Mouse (Mus musculus) lung, postnatal 10 days (tissue): ENCODE results near the gene Dppa5a.
"Not testable (repeated sequence)": the region's sequence is repeated elsewhere in the genome, so short reads cannot be mapped to it uniquely, and the experiment has no call there.

ENCODE experiments used
- DNase-seq: peaks from one replicate; pipeline ENCODE4 v3.0.0; 2021

The Dppa5a gene

GRCm38 (mm10) chr9:78364701-78365100 lies 3.3 kb downstream of the Dppa5a start:
- DNase-seq = no peak

GRCm38 (mm10) chr9:78363374-78363773 lies 4.6 kb downstream of the Dppa5a start:
- DNase-seq = no peak

GRCm38 (mm10) chr9:78360484-78360872 lies 7.5 kb downstream of the Dppa5a start:
- DNase-seq = no peak

- DNase-seq = no peak
Observed at GRCm38 (mm10) chr9:78359750-78360483, 8.1 kb downstream of the Dppa5a start.

- DNase-seq = peak; percentile 76
Observed at GRCm38 (mm10) chr9:78358053-78358452, 9.9 kb downstream of the Dppa5a start.

GRCm38 (mm10) chr9:78355611-78356010 lies 12.4 kb downstream of the Dppa5a start, which contains the start of gene Gsta2:
Gene Gsta2 (minus strand): TSS chr9:78355788.
- no peak for DNase-seq

- DNase-seq = no peak
Observed at GRCm38 (mm10) chr9:78354665-78355578, 13.1 kb downstream of the Dppa5a start.

GRCm38 (mm10) chr9:78351504-78352220 lies 16.3 kb downstream of the Dppa5a start:
- no peak for DNase-seq

- DNase-seq = not testable (repeated sequence)
Observed at GRCm38 (mm10) chr9:78350007-78350406, 18.0 kb downstream of the Dppa5a start.

- DNase-seq = not testable (repeated sequence)
Observed at GRCm38 (mm10) chr9:78349141-78349540, 18.8 kb downstream of the Dppa5a start.

GRCm38 (mm10) chr9:78348206-78349004 lies 19.6 kb downstream of the Dppa5a start:
- DNase-seq = not testable (repeated sequence)

GRCm38 (mm10) chr9:78347004-78347403 lies 21.0 kb downstream of the Dppa5a start:
- DNase-seq = no peak

GRCm38 (mm10) chr9:78345235-78345634 lies 22.7 kb downstream of the Dppa5a start:
- not testable (repeated sequence) for DNase-seq

- not testable (repeated sequence) for DNase-seq
Observed at GRCm38 (mm10) chr9:78343055-78343454, 24.9 kb downstream of the Dppa5a start.

- not testable (repeated sequence) for DNase-seq
Observed at GRCm38 (mm10) chr9:78342494-78342893, 25.5 kb downstream of the Dppa5a start.

- peak; percentile 37 for DNase-seq
Observed at GRCm38 (mm10) chr9:78340324-78340723, 27.7 kb downstream of the Dppa5a start.

- peak; percentile 10 for DNase-seq
Observed at GRCm38 (mm10) chr9:78337050-78337449, 30.9 kb downstream of the Dppa5a start.

GRCm38 (mm10) chr9:78327289-78327688 lies 40.7 kb downstream of the Dppa5a start, which contains the start of gene Omt2b:
Gene Omt2b (plus strand): TSS chr9:78327589.
- not testable (repeated sequence) for DNase-seq

- DNase-seq = no peak
Observed at GRCm38 (mm10) chr9:78319499-78319898, 48.5 kb downstream of the Dppa5a start.
